Mouse (Mus musculus) layer of hippocampus, postnatal 36 days (tissue): ENCODE measurements at regions not wholly inside any gene's neighbourhood (a gene's known extent, or its start where the extent isn't known, plus 50 kb on each side); places are given as distances from the start of the nearest gene placed in this dataset.

Experiments used
- DNase-seq, 2 experiments: peaks; one replicate each; pipeline ENCODE4 v3.0.0; 2022

- DNase-seq = no peak
These were observed 253.5 kb upstream of the Atp2b1 start for GRCm38 (mm10) chr10:98660747-98661146.

GRCm38 (mm10) chr10:98665936-98666505, 248.2 kb upstream of the Atp2b1 start:
- no peak for DNase-seq

GRCm38 (mm10) chr10:98667728-98668127, 246.5 kb upstream of the Atp2b1 start:
- no peak for DNase-seq

GRCm38 (mm10) chr10:98674131-98674530, 240.1 kb upstream of the Atp2b1 start:
- no peak for DNase-seq

GRCm38 (mm10) chr10:98676907-98677306, 237.3 kb upstream of the Atp2b1 start:
- no peak for DNase-seq

GRCm38 (mm10) chr10:98678234-98678633, 236.0 kb upstream of the Atp2b1 start:
- no peak for DNase-seq

- no peak for DNase-seq
These were observed 231.8 kb upstream of the Atp2b1 start for GRCm38 (mm10) chr10:98682436-98682835.

GRCm38 (mm10) chr10:98684195-98684594, 230.0 kb upstream of the Atp2b1 start:
- DNase-seq = no peak

GRCm38 (mm10) chr10:98684707-98685106, 229.5 kb upstream of the Atp2b1 start:
- DNase-seq = no peak

GRCm38 (mm10) chr10:98685739-98686138, 228.5 kb upstream of the Atp2b1 start:
- DNase-seq = no peak

- DNase-seq = no peak
These were observed 227.8 kb upstream of the Atp2b1 start for GRCm38 (mm10) chr10:98686370-98686769.

GRCm38 (mm10) chr10:98691816-98692215, 222.4 kb upstream of the Atp2b1 start:
- DNase-seq = no peak

GRCm38 (mm10) chr10:98694690-98695370, 219.4 kb upstream of the Atp2b1 start:
- no peak for DNase-seq

- no peak for DNase-seq
These were observed 218.9 kb upstream of the Atp2b1 start for GRCm38 (mm10) chr10:98695371-98695725.

- no peak for DNase-seq
These were observed 216.3 kb upstream of the Atp2b1 start for GRCm38 (mm10) chr10:98697866-98698265.

GRCm38 (mm10) chr10:98699579-98699978, 214.6 kb upstream of the Atp2b1 start:
- DNase-seq = no peak

- DNase-seq = no peak
These were observed 213.8 kb upstream of the Atp2b1 start for GRCm38 (mm10) chr10:98700407-98700806.

- DNase-seq = no peak
These were observed 212.9 kb upstream of the Atp2b1 start for GRCm38 (mm10) chr10:98701285-98701684.

GRCm38 (mm10) chr10:98702470-98703215, 211.6 kb upstream of the Atp2b1 start:
- no peak for DNase-seq

- no peak for DNase-seq
These were observed 210.4 kb upstream of the Atp2b1 start for GRCm38 (mm10) chr10:98703642-98704293.

GRCm38 (mm10) chr10:98704559-98704958, 209.6 kb upstream of the Atp2b1 start:
- DNase-seq = no peak

- no peak for DNase-seq
These were observed 196.3 kb upstream of the Atp2b1 start for GRCm38 (mm10) chr10:98717856-98718255.

GRCm38 (mm10) chr10:98718706-98719105, 195.5 kb upstream of the Atp2b1 start:
- no peak for DNase-seq
